Mouse (Mus musculus) heart, embryonic 12.5 days (tissue): ENCODE measurements at regions not wholly inside any gene's neighbourhood (a gene's known extent, or its start where the extent isn't known, plus 50 kb on each side); places are given as distances from the start of the nearest gene placed in this dataset.

ENCODE experiments used
- ATAC-seq: fragments of 200-750 bp; cut with Nextera tagmentation; 2 replicates; pipeline ENCODE4 v1.8.0; 2017; ENCODE audit warnings: moderate TSS enrichment, moderate library complexity; ENCODE audit not compliant: insufficient number of reproducible peaks, low FRiP score
- H3K27ac ChIP-seq: fragments of 300-500 bp; sonication (generic); 2 replicates; pipeline ENCODE4 v1.5.1; 2016; ENCODE audit warnings: mild to moderate bottlenecking, moderate library complexity; ENCODE audit not compliant: poor library complexity, severe bottlenecking
- H3K27me3 ChIP-seq: fragments of 300-500 bp; sonication (generic); replicated peaks from 2 replicates; pipeline ENCODE4 v1.6.1; 2016; ENCODE audit warnings: mild to moderate bottlenecking, moderate library complexity
- H3K36me3 ChIP-seq: fragments of 300-500 bp; sonication (generic); 2 replicates; pipeline ENCODE4 v1.6.1; 2016; ENCODE audit warnings: mild to moderate bottlenecking, moderate library complexity
- H3K4me1 ChIP-seq: fragments of 300-500 bp; sonication (generic); replicated peaks from 2 replicates; pipeline ENCODE4 v1.6.1; 2016; ENCODE audit warnings: mild to moderate bottlenecking
- H3K4me2 ChIP-seq: fragments of 300-500 bp; sonication (generic); 2 replicates; pipeline ENCODE4 v1.6.1; 2016; ENCODE audit warnings: mild to moderate bottlenecking, moderate library complexity
- H3K4me3 ChIP-seq: fragments of 300-500 bp; sonication (generic); 2 replicates; pipeline ENCODE4 v1.5.1; 2016; ENCODE audit warnings: mild to moderate bottlenecking
- H3K9ac ChIP-seq: fragments of 300-500 bp; sonication (generic); 2 replicates; pipeline ENCODE4 v1.6.1; 2016; ENCODE audit warnings: mild to moderate bottlenecking, moderate library complexity
- H3K9me3 ChIP-seq: fragments of 300-500 bp; sonication (generic); replicated peaks from 2 replicates; pipeline ENCODE4 v1.6.1; 2016; ENCODE audit warnings: mild to moderate bottlenecking, moderate library complexity
- WGBS: fragments of 180-500 bp; shearing (Covaris S2); methylation state at CpG from one replicate; pipeline ENCODE4 v1.1.7; 2016; 5-methylcytosine and 5-hydroxymethylcytosine counted together

DNA sequence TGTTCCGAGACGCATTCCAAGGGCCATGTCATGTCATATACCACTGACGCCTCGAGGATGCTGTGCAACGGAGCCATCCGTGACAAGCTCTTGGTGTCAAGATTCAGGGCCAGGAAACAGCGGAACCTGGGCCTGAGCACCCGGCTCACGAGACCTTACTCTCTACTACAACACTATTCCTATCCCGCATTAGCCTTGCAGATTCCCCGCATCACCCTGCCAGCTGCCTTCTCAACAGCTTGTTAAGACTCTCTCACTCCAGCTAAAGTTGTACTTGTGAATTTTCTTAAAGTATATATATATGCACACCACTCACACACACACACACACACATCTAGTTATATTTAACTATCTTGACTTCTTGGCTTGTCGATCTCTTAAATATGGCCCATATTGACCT is 236.4 kb upstream of the Noct start:
- Histone ChIP-seq H3K27ac (no peak overlapping the region), H3K4me2 (peak overlapping the region; percentile 38; the same call in 1 of the 2 replicates), H3K4me1 (peaks cover 12% of the 10 kb centered on the region), H3K9me3 (no peaks in the 10 kb centered on the region), H3K36me3 (no peaks in the 10 kb centered on the region), H3K27me3 (no peaks in the 10 kb centered on the region), H3K9ac (no peak overlapping the region), H3K4me3 (no peak overlapping the region)
- no peak for ATAC-seq
- WGBS, result 65% methylated on average over 12 of the region's 12 CpGs

DNA sequence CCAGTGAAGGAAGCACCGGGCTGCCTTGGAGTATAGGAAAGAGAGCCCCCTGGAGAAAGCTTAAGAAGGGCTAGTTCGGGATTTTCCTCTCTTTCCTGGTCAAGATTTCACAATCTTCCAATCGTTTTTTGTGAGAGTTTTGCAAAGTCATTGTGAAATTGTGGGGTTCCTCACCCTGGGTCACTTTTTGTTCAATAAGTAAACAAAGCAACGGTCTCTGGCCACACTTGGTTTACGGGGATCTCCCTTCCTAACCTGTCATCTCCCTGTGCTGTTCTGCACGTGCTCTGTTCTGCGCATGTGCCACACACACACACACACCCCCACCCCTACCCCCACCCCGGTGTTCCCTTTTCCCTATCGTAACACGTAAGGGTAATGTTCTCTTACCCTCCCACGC is 233.4 kb upstream of the Noct start:
- no peak overlapping the region for H3K4me2 ChIP-seq
- no peaks in the 10 kb centered on the region for H3K27me3 ChIP-seq
- no peak overlapping the region for H3K4me3 ChIP-seq
- no peak overlapping the region for H3K27ac ChIP-seq
- no peaks in the 10 kb centered on the region for H3K9me3 ChIP-seq
- WGBS, result 79% methylated on average over 11 of the region's 11 CpGs
- peaks cover 6% of the 10 kb centered on the region for H3K4me1 ChIP-seq
- H3K9ac ChIP-seq, result no peak overlapping the region
- no peak for ATAC-seq
- no peaks in the 10 kb centered on the region for H3K36me3 ChIP-seq

GRCm38 (mm10) chr3:50992581-50993313 is 231.5 kb upstream of the Noct start:
- Histone ChIP-seq H3K36me3 (no peaks in the 10 kb centered on the region), H3K9ac (no peak overlapping the region), H3K9me3 (no peaks in the 10 kb centered on the region), H3K4me1 (peaks cover 6% of the 10 kb centered on the region), H3K27ac (no peak overlapping the region), H3K27me3 (no peaks in the 10 kb centered on the region), H3K4me2 (no peak overlapping the region), H3K4me3 (no peak overlapping the region)
- 40% methylated on average over 9 of the region's 9 CpGs for WGBS
- ATAC-seq, result no peak

DNA sequence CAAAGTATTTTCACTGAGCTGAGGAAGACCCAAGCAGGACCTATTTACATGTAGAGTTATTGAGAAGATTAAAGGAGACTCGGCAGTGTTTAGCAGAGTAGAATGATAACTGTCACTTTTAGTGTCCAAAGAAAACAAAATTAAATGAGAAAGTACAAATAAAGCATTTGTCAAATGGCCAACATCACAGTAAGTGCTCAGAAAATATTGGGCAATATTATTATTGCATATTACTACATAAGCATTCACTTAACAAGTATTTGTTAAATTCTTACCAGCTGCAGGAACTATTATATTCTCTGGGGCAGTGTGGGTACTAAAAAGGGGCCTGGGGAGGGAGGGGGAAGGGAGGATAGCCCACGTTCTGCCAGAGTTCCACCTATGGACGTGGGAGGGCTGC is 224.5 kb upstream of the Noct start:
- Histone ChIP-seq H3K27ac (no peak overlapping the region), H3K4me1 (no peaks in the 10 kb centered on the region), H3K27me3 (no peaks in the 10 kb centered on the region), H3K4me2 (no peak overlapping the region), H3K9me3 (no peaks in the 10 kb centered on the region), H3K9ac (no peak overlapping the region), H3K36me3 (no peaks in the 10 kb centered on the region), H3K4me3 (no peak overlapping the region)
- WGBS, result 72% methylated on average over 3 of the region's 3 CpGs
- no peak for ATAC-seq

DNA sequence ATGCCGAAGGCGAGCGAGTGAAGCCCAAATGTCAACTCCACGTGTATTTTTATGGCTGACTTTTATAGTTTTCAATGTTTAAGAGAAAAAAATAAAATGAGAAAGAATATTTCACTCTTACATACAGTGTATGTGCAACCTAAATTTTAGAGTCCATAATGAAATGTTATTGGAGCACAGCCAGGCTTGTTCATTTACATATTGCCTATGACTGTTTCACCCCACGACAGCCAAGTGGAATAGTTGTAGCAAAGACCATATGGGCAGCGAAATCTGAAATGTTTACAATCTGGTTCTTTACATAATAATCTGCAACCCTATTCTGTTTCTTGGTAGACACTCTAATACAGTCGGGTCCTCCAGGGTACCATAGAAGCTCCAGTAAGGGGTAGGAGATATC is 223.3 kb upstream of the Noct start:
- Histone ChIP-seq H3K4me1 (no peaks in the 10 kb centered on the region), H3K4me2 (no peak overlapping the region), H3K9me3 (no peaks in the 10 kb centered on the region), H3K4me3 (no peak overlapping the region), H3K36me3 (no peaks in the 10 kb centered on the region), H3K9ac (no peak overlapping the region), H3K27me3 (no peaks in the 10 kb centered on the region), H3K27ac (no peak overlapping the region)
- ATAC-seq, result no peak
- WGBS, result 88% methylated on average over 7 of the region's 7 CpGs

- H3K9ac ChIP-seq, result no peak overlapping the region
- no peak for ATAC-seq
- no peaks in the 10 kb centered on the region for H3K27me3 ChIP-seq
- no peaks in the 10 kb centered on the region for H3K4me1 ChIP-seq
- H3K4me2 ChIP-seq, result no peak overlapping the region
- H3K36me3 ChIP-seq, result no peaks in the 10 kb centered on the region
- H3K9me3 ChIP-seq, result no peaks in the 10 kb centered on the region
- 77% methylated on average over 6 of the region's 6 CpGs for WGBS
- H3K27ac ChIP-seq, result no peak overlapping the region
- no peak overlapping the region for H3K4me3 ChIP-seq
Observed at GRCm38 (mm10) chr3:51002662-51003061, 221.6 kb upstream of the Noct start.

GRCm38 (mm10) chr3:51003506-51004170 is 220.6 kb upstream of the Noct start:
- ATAC-seq, result no peak
- Histone ChIP-seq H3K4me2 (no peak overlapping the region), H3K27me3 (no peaks in the 10 kb centered on the region), H3K36me3 (no peaks in the 10 kb centered on the region), H3K4me3 (no peak overlapping the region), H3K4me1 (no peaks in the 10 kb centered on the region), H3K9me3 (no peaks in the 10 kb centered on the region), H3K27ac (no peak overlapping the region), H3K9ac (no peak overlapping the region)
- WGBS, result 84% methylated on average over 8 of the region's 8 CpGs

GRCm38 (mm10) chr3:51004216-51004615 is 220.0 kb upstream of the Noct start:
- no peaks in the 10 kb centered on the region for H3K9me3 ChIP-seq
- 54% methylated on average over 1 of the region's 1 CpGs for WGBS
- no peaks in the 10 kb centered on the region for H3K36me3 ChIP-seq
- no peak overlapping the region for H3K4me3 ChIP-seq
- no peak overlapping the region for H3K9ac ChIP-seq
- no peak overlapping the region for H3K4me2 ChIP-seq
- no peak for ATAC-seq
- no peak overlapping the region for H3K27ac ChIP-seq
- no peaks in the 10 kb centered on the region for H3K4me1 ChIP-seq
- no peaks in the 10 kb centered on the region for H3K27me3 ChIP-seq

DNA sequence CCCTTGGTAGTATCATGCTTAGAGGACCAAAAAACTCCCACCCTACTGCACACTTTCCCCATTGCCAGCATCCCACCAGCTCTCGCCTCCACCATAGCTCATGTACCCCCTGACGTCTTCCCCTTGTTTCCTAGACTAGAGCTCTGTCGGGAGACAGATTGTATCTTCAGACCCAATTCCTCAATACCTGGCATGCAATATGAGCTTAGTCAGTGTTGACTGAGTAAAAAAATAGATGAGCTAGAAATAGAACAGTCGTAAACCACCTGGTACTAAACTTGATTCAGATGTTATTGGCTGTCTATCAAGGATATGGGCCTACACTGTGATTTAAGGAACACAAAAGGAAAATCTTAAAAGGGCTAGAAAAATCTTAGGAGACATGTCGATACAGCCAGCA is 215.1 kb upstream of the Noct start:
- H3K27ac ChIP-seq, result no peak overlapping the region
- WGBS, result 82% methylated on average over 5 of the region's 5 CpGs
- no peaks in the 10 kb centered on the region for H3K4me1 ChIP-seq
- no peak for ATAC-seq
- H3K4me2 ChIP-seq, result no peak overlapping the region
- H3K36me3 ChIP-seq, result no peaks in the 10 kb centered on the region
- no peak overlapping the region for H3K4me3 ChIP-seq
- H3K27me3 ChIP-seq, result no peaks in the 10 kb centered on the region
- H3K9ac ChIP-seq, result no peak overlapping the region
- H3K9me3 ChIP-seq, result peaks cover 3% of the 10 kb centered on the region; the same call in 1 of the 2 replicates

DNA sequence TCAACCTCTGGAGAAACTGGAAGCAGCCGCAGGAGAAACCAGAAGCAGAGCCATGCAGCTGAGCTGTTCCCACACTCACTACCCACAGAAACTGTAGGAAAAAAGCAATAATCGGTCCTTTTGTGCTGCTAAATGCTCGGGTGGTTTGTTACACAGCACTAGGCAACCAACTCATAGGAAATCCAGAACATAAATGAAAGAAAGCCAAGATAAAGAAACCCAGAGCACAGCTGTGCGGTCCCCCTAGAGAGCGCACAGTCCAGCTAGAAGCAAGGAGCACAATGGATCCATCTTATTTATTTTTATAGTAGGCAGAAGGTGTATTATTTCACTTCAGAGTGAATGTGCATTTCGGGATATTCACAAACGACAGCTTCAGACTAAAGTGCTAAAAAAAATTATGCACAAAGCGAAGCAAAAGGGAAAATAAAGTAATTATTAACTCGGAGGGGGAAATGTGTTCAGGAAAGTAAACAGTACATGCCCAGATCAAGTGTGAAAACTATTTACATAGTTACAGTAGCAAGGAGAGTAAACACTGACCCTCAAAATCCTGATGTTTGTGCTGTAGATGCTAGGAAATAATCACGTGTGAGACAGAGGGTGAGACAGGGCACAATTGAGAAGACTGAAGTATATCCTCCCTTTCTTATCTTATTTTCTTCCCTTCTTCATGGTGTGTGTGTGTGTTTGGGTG is 204.4 kb upstream of the Noct start:
- no peak overlapping the region for H3K4me2 ChIP-seq
- H3K9ac ChIP-seq, result no peak overlapping the region
- H3K27me3 ChIP-seq, result no peaks in the 10 kb centered on the region
- no peak for ATAC-seq
- no peaks in the 10 kb centered on the region for H3K9me3 ChIP-seq
- H3K36me3 ChIP-seq, result no peaks in the 10 kb centered on the region
- 77% methylated on average over 10 of the region's 10 CpGs for WGBS
- H3K27ac ChIP-seq, result no peak overlapping the region
- H3K4me3 ChIP-seq, result no peak overlapping the region
- H3K4me1 ChIP-seq, result no peaks in the 10 kb centered on the region

DNA sequence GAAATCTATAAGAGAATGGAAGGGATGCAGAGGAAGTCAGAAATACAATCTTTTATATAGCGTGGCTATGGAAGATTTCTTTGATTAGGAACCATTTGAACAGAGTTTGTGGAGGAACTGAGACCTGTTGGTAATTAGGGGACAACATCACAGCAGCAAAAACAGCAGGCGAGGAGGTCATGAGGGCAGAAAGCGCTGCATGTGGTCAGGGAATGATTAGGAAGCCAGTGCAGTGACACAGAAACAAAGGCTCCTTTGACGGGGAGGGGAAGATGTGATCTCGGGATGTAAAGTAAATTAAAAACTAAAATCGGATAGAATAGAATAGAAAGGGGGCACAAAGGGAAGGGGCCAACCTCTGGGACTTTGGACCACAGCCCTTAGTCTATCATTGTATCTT is 199.6 kb upstream of the Noct start:
- Histone ChIP-seq H3K4me3 (no peak overlapping the region), H3K27me3 (no peaks in the 10 kb centered on the region), H3K9ac (no peak overlapping the region), H3K27ac (no peak overlapping the region), H3K4me2 (no peak overlapping the region), H3K36me3 (no peaks in the 10 kb centered on the region), H3K4me1 (no peaks in the 10 kb centered on the region), H3K9me3 (no peaks in the 10 kb centered on the region)
- WGBS, result 46% methylated on average over 6 of the region's 6 CpGs
- no peak for ATAC-seq
